Mouse (Mus musculus): ENCODE data around the gene 4930486L24Rik. TPM values are rescaled to one million over a fixed set of nuclear protein-coding genes. Genes with fewer than 3 reads are reported as not detected.

Gene 4930486L24Rik
- total and polyA plus RNA-seq, 3 experiments, result not detected

DNA sequence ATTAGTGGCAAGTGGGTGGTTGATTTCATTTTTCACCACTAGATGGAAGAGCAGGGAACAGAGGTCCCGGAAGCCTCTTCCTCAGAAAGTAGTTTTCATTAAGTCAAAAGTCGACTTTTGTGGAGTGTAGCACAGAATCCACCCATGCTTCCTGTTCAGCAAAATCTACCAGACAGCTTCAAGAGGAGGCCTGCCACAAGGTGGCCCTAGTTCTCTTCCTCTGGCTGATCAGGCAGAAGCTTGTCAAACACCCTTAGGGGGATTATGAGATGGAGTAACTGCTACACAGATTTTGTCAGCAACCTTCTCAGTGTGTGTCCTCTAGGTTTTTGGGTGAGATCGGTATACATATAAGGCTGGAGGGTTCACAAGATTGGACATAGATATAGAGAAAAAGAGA, 38.2 kb downstream of the 4930486L24Rik start:
- Histone ChIP-seq H3K4me3 (replicated peaks in 1 of 3; ENCODE audit: low read depth in 2 of 3, low read length in 2 of 3, poor library complexity in 1 of 3) (no peak overlapping the region), H3K79me2 (replicated peaks; ENCODE audit: control insufficient read depth, extremely low read depth, insufficient read depth, poor library complexity, severe bottlenecking) (no peaks in the 10 kb centered on the region), H3K27ac (ENCODE audit: insufficient read depth, low read depth) (no peak overlapping the region), H3K36me3 (replicated peaks in 1 of 2; ENCODE audit: control insufficient read depth in 1 of 2, insufficient read depth in 1 of 2, low read length in 1 of 2) (no peaks in the 10 kb centered on the region), H3K4me1 (ENCODE audit: control insufficient read depth in 1 of 2, insufficient read depth in 2 of 2) (no peaks in the 10 kb centered on the region), H3K9me3 (replicated peaks; ENCODE audit: low read length) (peaks cover 22% of the 10 kb centered on the region), H3K27me3 (replicated peaks) (no peaks in the 10 kb centered on the region), H3K9ac (ENCODE audit: insufficient read depth, low read depth) (no peak overlapping the region), H3K4me2 (ENCODE audit: insufficient read depth, low read depth, poor library complexity, severe bottlenecking) (no peak overlapping the region)
- in situ Hi-C loops (cut with MboI; ENCODE audit: low pct_ligation_motif_present, low pct_unique_long_range_greater_than_20kb, low sequenced_read_pairs), result no loop called here
- dilution Hi-C loops (cut with MboI; ENCODE audit: extremely low pct_ligation_motif_present, extremely low pct_unique_long_range_greater_than_20kb, low sequenced_read_pairs), result no loop called here
- no peak for DNase-seq (ENCODE audit: extremely low read depth)
- TF ChIP-seq E2F4 (IDR thresholded peaks at IDR 0.05; ENCODE audit: insufficient replicate concordance, low read depth, low read length) (no peak), ETS1 (conservative IDR thresholded peaks at IDR 0.05; ENCODE audit: low read depth, low read length) (no peak), ELF1 (IDR thresholded peaks at IDR 0.05; ENCODE audit: low read depth, low read length) (no peak), ZNF384 (IDR thresholded peaks at IDR 0.05; ENCODE audit: low read depth, low read length) (no peak)

DNA sequence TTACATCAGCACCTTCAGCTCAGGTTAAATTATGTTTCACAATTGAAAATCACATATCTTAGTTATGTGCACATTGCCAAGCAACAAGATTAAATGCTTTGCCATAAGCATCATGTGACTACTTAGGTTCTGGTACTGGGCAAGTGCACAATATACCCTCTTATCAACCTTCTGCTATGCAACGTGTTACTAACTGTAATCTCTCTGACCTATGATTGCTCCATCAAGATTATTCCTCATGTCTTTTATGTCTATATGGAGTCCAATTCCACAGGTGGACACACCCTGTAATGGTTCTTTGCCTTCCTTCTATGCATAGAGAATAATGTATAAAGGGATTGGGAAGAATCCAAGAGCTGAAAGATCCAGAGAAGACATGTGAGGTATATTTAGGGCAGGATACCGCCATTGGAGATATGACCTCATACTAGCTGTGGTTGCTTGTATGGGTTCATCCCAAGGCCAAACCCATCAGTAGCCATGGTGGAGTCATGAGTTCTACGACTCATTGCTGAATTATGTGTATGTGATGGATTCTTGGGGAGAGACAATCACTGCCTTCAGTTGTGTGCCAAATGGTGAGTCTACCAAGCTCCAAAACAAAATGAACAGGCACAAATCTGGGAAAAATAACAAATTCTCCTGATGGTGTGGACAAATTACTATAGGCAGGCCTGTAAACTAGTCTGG, 43.6 kb downstream of the 4930486L24Rik start:
- dilution Hi-C loops (cut with MboI; ENCODE audit: extremely low pct_ligation_motif_present, extremely low pct_unique_long_range_greater_than_20kb, low sequenced_read_pairs), result no loop called here

GRCm38 (mm10) chr13:60819469-60819868, 44.8 kb downstream of the 4930486L24Rik start:
- no peaks in the 10 kb centered on the region for H3K27me3 ChIP-seq (replicated peaks)
- no peak overlapping the region for H3K4me3 ChIP-seq (replicated peaks in 1 of 3; ENCODE audit: low read depth in 2 of 3, low read length in 2 of 3, poor library complexity in 1 of 3)
- H3K9ac ChIP-seq (ENCODE audit: insufficient read depth, low read depth), result no peak overlapping the region
- H3K79me2 ChIP-seq (replicated peaks; ENCODE audit: control insufficient read depth, extremely low read depth, insufficient read depth, poor library complexity, severe bottlenecking), result no peaks in the 10 kb centered on the region
- dilution Hi-C loops (cut with MboI; ENCODE audit: extremely low pct_ligation_motif_present, extremely low pct_unique_long_range_greater_than_20kb, low sequenced_read_pairs), result no loop called here
- H3K9me3 ChIP-seq (replicated peaks; ENCODE audit: low read length), result peaks cover 42% of the 10 kb centered on the region
- DNase-seq (ENCODE audit: extremely low read depth), result no peak
- no peaks in the 10 kb centered on the region for H3K36me3 ChIP-seq (replicated peaks in 1 of 2; ENCODE audit: control insufficient read depth in 1 of 2, insufficient read depth in 1 of 2, low read length in 1 of 2)
- H3K27ac ChIP-seq (ENCODE audit: insufficient read depth, low read depth), result no peak overlapping the region
- in situ Hi-C loops (cut with MboI; ENCODE audit: low pct_ligation_motif_present, low pct_unique_long_range_greater_than_20kb, low sequenced_read_pairs), result no loop called here
- H3K4me1 ChIP-seq (ENCODE audit: control insufficient read depth in 1 of 2, insufficient read depth in 2 of 2), result no peaks in the 10 kb centered on the region
- no peak overlapping the region for H3K4me2 ChIP-seq (ENCODE audit: insufficient read depth, low read depth, poor library complexity, severe bottlenecking)
- TF ChIP-seq RAD21 (IDR thresholded peaks at IDR 0.05; ENCODE audit: low read depth, low read length) (no peak), BHLHE40 (IDR thresholded peaks at IDR 0.05; ENCODE audit: low read depth, low read length) (no peak), CTCF (conservative IDR thresholded peaks at IDR 0.05 in 1 of 2, IDR thresholded peaks at IDR 0.05 in 1 of 2; ENCODE audit: low read depth in 2 of 2, low read length in 2 of 2) (no peak), ZNF384 (IDR thresholded peaks at IDR 0.05; ENCODE audit: low read depth, low read length) (no peak), CHD2 (IDR thresholded peaks at IDR 0.05; ENCODE audit: low read length) (no peak), ZC3H11A (IDR thresholded peaks at IDR 0.05; ENCODE audit: low read depth, low read length) (no peak), MYC (IDR thresholded peaks at IDR 0.05; ENCODE audit: low read depth, low read length) (no peak), POLR2AphosphoS2 (IDR thresholded peaks at IDR 0.05; ENCODE audit: low read depth, low read length) (no peak)

More for the DNA sequence above, 43.6 kb downstream of the 4930486L24Rik start:
- in situ Hi-C loops (cut with MboI; ENCODE audit: low pct_ligation_motif_present, low pct_unique_long_range_greater_than_20kb, low sequenced_read_pairs), result no loop called here
- Histone ChIP-seq H3K4me2 (ENCODE audit: insufficient read depth, low read depth, poor library complexity, severe bottlenecking) (no peak overlapping the region), H3K9me3 (replicated peaks; ENCODE audit: low read length) (peaks cover 33% of the 10 kb centered on the region), H3K79me2 (replicated peaks; ENCODE audit: control insufficient read depth, extremely low read depth, insufficient read depth, poor library complexity, severe bottlenecking) (no peaks in the 10 kb centered on the region), H3K4me1 (ENCODE audit: control insufficient read depth in 1 of 2, insufficient read depth in 2 of 2) (no peaks in the 10 kb centered on the region), H3K27me3 (replicated peaks) (no peaks in the 10 kb centered on the region), H3K36me3 (replicated peaks in 1 of 2; ENCODE audit: control insufficient read depth in 1 of 2, insufficient read depth in 1 of 2, low read length in 1 of 2) (no peaks in the 10 kb centered on the region), H3K4me3 (replicated peaks in 1 of 3; ENCODE audit: low read depth in 2 of 3, low read length in 2 of 3, poor library complexity in 1 of 3) (no peak overlapping the region), H3K27ac (ENCODE audit: insufficient read depth, low read depth) (no peak overlapping the region), H3K9ac (ENCODE audit: insufficient read depth, low read depth) (no peak overlapping the region)
- no peak for DNase-seq (ENCODE audit: extremely low read depth)
- TF ChIP-seq MAFK (IDR thresholded peaks at IDR 0.05; ENCODE audit: insufficient replicate concordance, low read length) (no peak), E2F4 (IDR thresholded peaks at IDR 0.05; ENCODE audit: insufficient replicate concordance, low read depth, low read length) (no peak), RAD21 (IDR thresholded peaks at IDR 0.05; ENCODE audit: low read depth, low read length) (no peak), MEF2A (IDR thresholded peaks at IDR 0.05; ENCODE audit: borderline replicate concordance, low read depth, low read length) (no peak), TCF12 (IDR thresholded peaks at IDR 0.05; ENCODE audit: low read depth, low read length) (no peak), CHD2 (IDR thresholded peaks at IDR 0.05; ENCODE audit: low read length) (no peak), JUND (conservative IDR thresholded peaks at IDR 0.05; ENCODE audit: low read depth, low read length) (no peak), HCFC1 (IDR thresholded peaks at IDR 0.05; ENCODE audit: low read depth, low read length) (no peak), JUN (IDR thresholded peaks at IDR 0.05; ENCODE audit: insufficient read depth, low read depth, low read length) (no peak)

All from CH12.LX (cell line).